Mouse (Mus musculus) heart, adult 10 weeks (tissue): ENCODE results near the gene Fadd. TPM values are rescaled to one million over a fixed set of nuclear protein-coding genes. Genes with fewer than 3 reads are reported as not detected.

Source experiments
- polyA plus RNA-seq: library from polyadenylated mRNA; stranded (reverse); fragments of 350-450 nt; fragmentation: Illumina TruSeq; extraction: RNeasy Lipid Tissue Mini Kit (QIAGEN cat#74804); gene quantifications from one replicate; pipeline ENCODE4 v1.2.3, GENCODE M21; 2014; ENCODE audit warnings: low read depth, low replicate concordance

The Fadd gene
- polyA plus RNA-seq, result 7.6 TPM

GRCm38 (mm10) chr7:144582284-144582980, at the start of gene Fadd:
Gene Fadd, minus strand, starts transcription at chr7:144582463.

GRCm38 (mm10) chr7:144553237-144554122, 28.8 kb downstream of the Fadd start, which contains the start of gene Ppfia1:
Gene Ppfia1, minus strand, starts transcription at chr7:144553729.

Other genes starting within 250 kb of the Fadd start
- 46.0 TPM for gene Cttn, start 111.5 kb downstream of the Fadd start, polyA plus RNA-seq
- 44.1 TPM for gene Ppfia1, start 28.7 kb downstream of the Fadd start, polyA plus RNA-seq
- gene Ano1, start 169.5 kb upstream of the Fadd start, polyA plus RNA-seq, result 8.4 TPM